Mouse (Mus musculus) kidney, adult 2 months (tissue): Measurements from ENCODE around the gene Git2.

Experiments used
- CTCF ChIP-seq: fragments of 200-500 bp; conservative IDR thresholded peaks from 2 replicates; pipeline ENCODE4 v1.5.1; 2011; ENCODE audit warnings: low read depth, mild to moderate bottlenecking, control low read depth, low read length, moderate library complexity, mixed read lengths; ENCODE audit not compliant: insufficient read depth, insufficient read length
- POLR2A ChIP-seq: fragments of 200-500 bp; IDR thresholded peaks from one replicate; pipeline ENCODE4 v1.6.1; 2011; ENCODE audit warnings: low read depth, low read length, control low read depth

DNA sequence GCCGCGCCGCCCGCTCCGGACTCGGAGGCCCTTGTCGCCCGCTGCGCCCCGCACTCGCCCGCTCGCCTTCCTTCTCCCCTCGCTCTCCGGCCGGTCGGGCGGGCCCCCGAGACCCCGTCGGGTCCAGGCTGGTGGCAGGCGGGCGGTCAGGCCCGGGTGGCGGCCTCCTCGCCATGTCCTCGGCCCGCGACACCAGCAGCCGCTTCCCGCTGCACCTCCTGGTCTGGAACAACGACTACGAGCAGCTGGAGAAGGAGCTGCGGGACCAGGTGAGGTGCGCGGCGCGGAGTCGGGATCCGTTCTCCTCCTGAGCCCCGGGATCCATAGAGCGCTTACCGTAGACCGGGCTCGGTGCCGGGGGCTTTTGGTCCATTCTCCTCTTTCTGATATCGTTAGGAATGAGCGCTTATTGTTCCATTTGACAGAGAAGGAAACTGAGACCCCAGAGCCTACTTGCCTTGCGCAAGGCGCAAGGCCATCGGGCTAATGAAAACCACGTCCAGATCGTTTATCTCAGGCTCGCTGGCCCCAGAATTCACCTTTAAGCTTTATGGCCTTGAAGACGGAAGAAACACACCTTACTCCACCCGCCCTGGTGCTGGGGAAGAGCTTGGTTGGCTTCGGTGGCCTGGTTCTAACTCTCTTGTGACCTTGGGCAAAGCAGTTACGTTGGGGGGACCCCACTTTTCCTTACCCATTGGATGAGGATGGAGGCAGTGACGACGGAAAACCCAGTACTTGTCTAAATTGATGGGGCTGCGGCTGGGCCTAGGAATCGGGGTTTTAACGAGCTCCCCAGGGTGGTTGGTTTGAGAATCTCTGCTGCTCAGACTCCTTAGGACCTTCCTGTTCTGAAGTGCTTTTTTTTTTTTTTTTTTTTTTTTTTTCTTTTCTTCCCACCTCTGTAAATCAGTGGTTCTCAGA is at the start of gene Git2:
- TF ChIP-seq CTCF (no peak), POLR2A (no peak)
